Mouse (Mus musculus): ENCODE results near the gene St3gal6.
A peak's percentile ranks its signal among the peaks of the same experiment; 100 is the strongest.

The St3gal6 gene

GRCm38 (mm10) chr16:58523972-58524850 lies at the start of gene St3gal6:
TSS of gene St3gal6 (minus strand) at chr16:58524243.
- no peak for DNase-seq

GRCm38 (mm10) chr16:58570694-58571264 lies 46.7 kb upstream of the St3gal6 start:
- DNase-seq = no peak

GRCm38 (mm10) chr16:58561196-58561595 lies 37.2 kb upstream of the St3gal6 start:
- no peak for DNase-seq

- no peak for DNase-seq
These were observed 32.2 kb upstream of the St3gal6 start for GRCm38 (mm10) chr16:58556067-58556830.

DNA sequence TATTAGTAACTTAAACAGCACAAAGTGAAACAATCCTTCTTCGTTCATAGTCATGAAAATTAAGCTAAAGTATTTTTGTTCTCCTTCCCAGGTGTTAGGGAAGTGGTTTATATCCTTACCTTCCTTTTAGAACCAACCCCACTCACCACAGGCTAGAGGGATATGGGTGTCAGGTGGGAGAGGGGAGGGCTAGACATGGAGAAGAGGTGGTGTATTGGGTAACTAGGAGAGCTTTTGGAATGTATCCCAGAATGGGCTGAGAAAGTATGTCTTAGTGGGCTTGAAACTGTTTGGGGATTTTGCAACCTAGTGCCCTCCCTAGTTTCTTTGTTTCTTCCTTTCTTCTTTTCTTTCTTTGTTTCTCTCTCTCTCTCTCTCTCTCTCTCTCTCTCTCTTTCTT lies 30.6 kb upstream of the St3gal6 start:
- no peak for DNase-seq

DNA sequence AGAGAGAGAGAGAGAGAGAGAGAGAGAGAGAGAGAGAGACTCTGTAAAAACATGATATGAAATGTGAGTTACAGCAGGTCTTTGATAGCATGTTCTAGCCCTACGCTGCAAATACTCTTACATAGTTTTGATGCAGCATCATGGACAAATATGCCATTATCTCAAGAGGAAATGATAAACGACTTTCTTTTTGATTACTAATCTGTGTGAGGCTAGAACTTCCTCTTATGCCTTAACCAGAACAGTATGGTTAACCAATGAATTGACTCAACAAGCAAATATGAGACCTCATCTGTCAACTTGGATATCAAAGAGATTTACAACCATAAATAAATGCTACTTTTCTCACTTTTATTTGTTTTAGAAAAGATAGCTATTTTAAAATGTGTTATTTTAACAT lies 24.0 kb upstream of the St3gal6 start:
- DNase-seq = no peak

- no peak for DNase-seq
These were observed 22.1 kb upstream of the St3gal6 start for GRCm38 (mm10) chr16:58546128-58546527.

- DNase-seq = no peak
These were observed 15.4 kb upstream of the St3gal6 start for GRCm38 (mm10) chr16:58539490-58539889.

GRCm38 (mm10) chr16:58539011-58539410 lies 15.0 kb upstream of the St3gal6 start:
- DNase-seq = no peak

DNA sequence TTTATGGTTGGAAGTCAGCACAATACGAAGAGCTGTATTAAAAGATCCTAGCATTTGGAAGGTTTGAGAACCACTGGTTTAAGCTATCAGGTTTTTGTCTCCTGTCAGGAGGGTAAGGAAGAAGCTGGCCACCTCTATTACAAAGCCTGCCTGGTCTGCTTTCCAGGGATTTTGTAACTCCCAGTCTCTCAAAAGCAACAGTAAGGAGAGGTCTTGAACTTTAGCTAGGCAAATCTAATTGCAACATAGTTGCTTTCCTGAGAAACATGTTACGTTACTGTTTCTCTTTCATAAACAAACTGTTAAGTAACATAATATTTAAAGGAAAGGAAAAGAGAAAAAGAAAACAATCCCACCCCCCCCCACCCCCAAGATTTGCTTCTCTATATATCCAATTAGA lies 12.0 kb upstream of the St3gal6 start:
- no peak for DNase-seq

- no peak for DNase-seq
These were observed 11.2 kb upstream of the St3gal6 start for GRCm38 (mm10) chr16:58535236-58535635.

GRCm38 (mm10) chr16:58534245-58535142 lies 10.5 kb upstream of the St3gal6 start:
- no peak for DNase-seq

DNA sequence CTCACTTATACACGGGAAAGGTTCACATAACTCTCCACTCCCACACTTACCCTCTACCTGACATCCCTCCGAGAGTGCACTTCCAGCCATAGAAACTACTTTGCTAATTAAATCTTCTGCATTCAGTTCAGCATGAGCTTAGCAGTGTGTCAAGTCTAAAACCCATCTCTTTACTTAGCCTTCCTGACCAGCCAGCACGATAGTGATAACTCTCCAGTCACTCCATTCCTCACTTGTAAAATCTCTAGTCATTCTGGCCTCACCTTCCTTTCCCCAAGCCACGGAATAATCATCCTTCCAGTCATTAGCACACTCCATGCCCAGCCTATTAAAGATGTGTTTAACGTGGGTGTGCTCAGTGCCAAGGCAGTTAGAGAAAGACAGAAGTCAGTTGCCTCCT lies 9.7 kb upstream of the St3gal6 start:
- no peak for DNase-seq

- no peak for DNase-seq
These were observed 9.2 kb upstream of the St3gal6 start for GRCm38 (mm10) chr16:58533254-58533653.

- DNase-seq = no peak
These were observed 8.5 kb upstream of the St3gal6 start for GRCm38 (mm10) chr16:58532511-58532910.

GRCm38 (mm10) chr16:58527817-58528216 lies 3.8 kb upstream of the St3gal6 start:
- no peak for DNase-seq

- DNase-seq = no peak
These were observed 2.7 kb upstream of the St3gal6 start for GRCm38 (mm10) chr16:58526729-58527128.

- DNase-seq = no peak
These were observed 1.8 kb upstream of the St3gal6 start for GRCm38 (mm10) chr16:58525832-58526231.

- DNase-seq = peak; percentile 12
These were observed 791 bp downstream of the St3gal6 start for GRCm38 (mm10) chr16:58523044-58523859.

DNA sequence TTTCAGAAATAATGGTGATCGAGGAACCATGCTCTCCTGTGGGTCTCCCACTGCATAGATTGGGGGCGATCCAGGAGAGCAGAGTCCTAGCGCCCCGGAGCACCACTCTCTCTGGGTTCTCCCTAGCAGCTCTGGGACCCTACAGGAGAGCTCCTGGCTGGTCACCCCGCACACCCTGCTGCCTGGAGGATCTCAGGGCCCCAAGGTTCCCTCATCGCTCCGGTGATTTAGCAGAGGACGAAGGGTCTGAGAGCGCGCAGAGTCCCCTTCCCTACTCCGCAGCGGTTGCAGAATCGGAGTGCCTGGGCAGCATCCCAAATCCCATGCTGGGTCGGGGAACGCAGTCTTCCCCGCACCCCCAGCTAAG lies 1.4 kb downstream of the St3gal6 start:
- no peak for DNase-seq

GRCm38 (mm10) chr16:58521900-58522299 lies 2.1 kb downstream of the St3gal6 start:
- no peak for DNase-seq

- DNase-seq = no peak
These were observed 2.9 kb downstream of the St3gal6 start for GRCm38 (mm10) chr16:58521182-58521581.
